Mouse (Mus musculus): Measurements from ENCODE around the gene Stx16. TPM values are rescaled to one million over a fixed set of nuclear protein-coding genes. Genes with fewer than 3 reads are reported as not detected.

Stx16 gene
- total and polyA plus RNA-seq, 3 experiments, result 14.8 to 22.3 TPM; not detected in 1

GRCm38 (mm10) chr2:174063527-174064211 lies 12.4 kb upstream of the Stx16 start:
- no peaks in the 10 kb centered on the region for H3K27me3 ChIP-seq (ENCODE audit: control insufficient read depth in 1 of 2, insufficient read depth in 2 of 2, low read length in 2 of 2)
- no peak for TF ChIP-seq SIN3A (IDR thresholded peaks at IDR 0.05; ENCODE audit: low read length)
- no peak for TF ChIP-seq CHD1 (IDR thresholded peaks at IDR 0.05; ENCODE audit: low read depth, low read length)
- TF ChIP-seq MEF2A (IDR thresholded peaks at IDR 0.05; ENCODE audit: extremely low read depth, insufficient replicate concordance, low read depth, low read length, poor library complexity, severe bottlenecking), result no peak
- no peak for TF ChIP-seq USF2 (IDR thresholded peaks at IDR 0.05; ENCODE audit: borderline replicate concordance in 1 of 2, insufficient read depth in 1 of 2, low read depth in 1 of 2, low read length in 2 of 2)
- H3K36me3 ChIP-seq (ENCODE audit: control insufficient read depth in 1 of 2, insufficient read depth in 2 of 2, low read length in 2 of 2), result no peaks in the 10 kb centered on the region
- no peak overlapping the region for H3K9ac ChIP-seq (ENCODE audit: control insufficient read depth, low read depth, low read length, poor library complexity, severe bottlenecking)
- DNase-seq (ENCODE audit: low read depth, low spot score), result no peak
- H3K4me3 ChIP-seq (ENCODE audit: control insufficient read depth in 1 of 2, insufficient read depth in 1 of 2, low read depth in 2 of 2, low read length in 2 of 2), result no peak overlapping the region
- no peaks in the 10 kb centered on the region for H3K4me1 ChIP-seq (ENCODE audit: control insufficient read depth in 1 of 2, insufficient read depth in 2 of 2, low read length in 2 of 2)
- H3K27ac ChIP-seq (ENCODE audit: control insufficient read depth, low read depth, low read length), result no peak overlapping the region
- H3K9me3 ChIP-seq (replicated peaks; ENCODE audit: insufficient read depth, low read length), result no peaks in the 10 kb centered on the region
- no peaks in the 10 kb centered on the region for H3K79me2 ChIP-seq (ENCODE audit: control insufficient read depth, insufficient read depth, low read length, poor library complexity)

DNA sequence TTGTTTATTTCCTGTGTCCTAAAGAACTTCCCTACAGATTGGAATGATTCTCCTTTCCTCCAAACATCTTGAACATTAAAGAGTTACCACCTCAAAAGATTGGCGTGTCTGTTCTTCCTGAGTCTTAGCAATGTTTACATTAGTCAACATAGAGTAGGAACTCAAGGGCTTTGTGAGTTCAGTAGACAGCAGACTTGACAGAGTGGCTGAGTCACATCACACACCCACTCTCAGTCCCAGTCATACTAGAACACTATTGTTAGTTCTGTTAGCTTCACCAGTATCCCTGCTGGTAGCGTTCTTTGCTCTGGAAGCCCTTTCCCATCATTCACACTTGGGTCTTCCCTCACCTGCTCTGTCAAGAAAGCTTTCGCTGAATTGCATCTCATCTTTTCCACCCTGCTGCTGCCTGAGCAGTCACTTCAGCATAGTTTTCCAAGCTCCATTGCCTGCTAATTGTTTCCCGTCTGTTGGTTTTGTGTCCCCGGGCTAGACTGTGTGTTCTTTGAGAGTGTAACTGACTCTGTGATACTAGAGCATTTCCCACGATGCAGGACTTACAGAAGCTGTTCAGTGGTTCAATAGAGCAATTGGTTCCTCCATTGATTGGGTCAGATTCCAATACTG lies 8.2 kb upstream of the Stx16 start:
- no peaks in the 10 kb centered on the region for H3K27me3 ChIP-seq (ENCODE audit: control insufficient read depth in 1 of 2, insufficient read depth in 2 of 2, low read length in 2 of 2)
- no peak overlapping the region for H3K9ac ChIP-seq (ENCODE audit: control insufficient read depth, low read depth, low read length, poor library complexity, severe bottlenecking)
- peaks cover 0 to 5% of the 10 kb centered on the region in 2 experiments; a peak in 2 of 4 replicates for H3K36me3 ChIP-seq (ENCODE audit: control insufficient read depth in 1 of 2, insufficient read depth in 2 of 2, low read length in 2 of 2)
- no peak overlapping the region for H3K4me3 ChIP-seq (ENCODE audit: control insufficient read depth in 1 of 2, insufficient read depth in 1 of 2, low read depth in 2 of 2, low read length in 2 of 2)
- no peak for DNase-seq (ENCODE audit: low read depth, low spot score)
- TF ChIP-seq MEF2A (IDR thresholded peaks at IDR 0.05; ENCODE audit: extremely low read depth, insufficient replicate concordance, low read depth, low read length, poor library complexity, severe bottlenecking) (no peak), KAT2A (conservative IDR thresholded peaks at IDR 0.05; ENCODE audit: low read depth, low read length) (no peak), RCOR1 (IDR thresholded peaks at IDR 0.05; ENCODE audit: low read depth, low read length) (no peak), ETS1 (IDR thresholded peaks at IDR 0.05; ENCODE audit: low read depth, low read length) (no peak)
- peaks cover 0 to 4% of the 10 kb centered on the region in 2 experiments; a peak in 2 of 4 replicates for H3K4me1 ChIP-seq (ENCODE audit: control insufficient read depth in 1 of 2, insufficient read depth in 2 of 2, low read length in 2 of 2)
- H3K27ac ChIP-seq (ENCODE audit: control insufficient read depth, low read depth, low read length), result no peak overlapping the region
- H3K9me3 ChIP-seq (replicated peaks; ENCODE audit: insufficient read depth, low read length), result no peaks in the 10 kb centered on the region
- no peaks in the 10 kb centered on the region for H3K79me2 ChIP-seq (ENCODE audit: control insufficient read depth, insufficient read depth, low read length, poor library complexity)

GRCm38 (mm10) chr2:174069532-174070049 lies 6.5 kb upstream of the Stx16 start:
- Histone ChIP-seq H3K9ac (ENCODE audit: control insufficient read depth, low read depth, low read length, poor library complexity, severe bottlenecking) (no peak overlapping the region), H3K4me3 (ENCODE audit: control insufficient read depth in 1 of 2, insufficient read depth in 1 of 2, low read depth in 2 of 2, low read length in 2 of 2) (no peak overlapping the region), H3K9me3 (replicated peaks; ENCODE audit: insufficient read depth, low read length) (no peaks in the 10 kb centered on the region), H3K27me3 (ENCODE audit: control insufficient read depth in 1 of 2, insufficient read depth in 2 of 2, low read length in 2 of 2) (no peaks in the 10 kb centered on the region), H3K36me3 (ENCODE audit: control insufficient read depth in 1 of 2, insufficient read depth in 2 of 2, low read length in 2 of 2) (peaks cover 0 to 5% of the 10 kb centered on the region in 2 experiments; a peak in 2 of 4 replicates), H3K27ac (ENCODE audit: control insufficient read depth, low read depth, low read length) (no peak overlapping the region), H3K4me1 (ENCODE audit: control insufficient read depth in 1 of 2, insufficient read depth in 2 of 2, low read length in 2 of 2) (peaks cover 0 to 4% of the 10 kb centered on the region in 2 experiments; a peak in 2 of 4 replicates), H3K79me2 (ENCODE audit: control insufficient read depth, insufficient read depth, low read length, poor library complexity) (no peaks in the 10 kb centered on the region)
- TF ChIP-seq RAD21 (IDR thresholded peaks at IDR 0.05; ENCODE audit: low read depth, low read length) (no peak), ELF1 (IDR thresholded peaks at IDR 0.05; ENCODE audit: low read depth, low read length) (no peak), ZMIZ1 (IDR thresholded peaks at IDR 0.05; ENCODE audit: low read depth, low read length) (no peak), GATA1 (IDR thresholded peaks at IDR 0.05; ENCODE audit: low read depth, low read length) (no peak), CHD1 (IDR thresholded peaks at IDR 0.05; ENCODE audit: low read depth, low read length) (no peak), POLR2AphosphoS5 (IDR thresholded peaks at IDR 0.05; ENCODE audit: borderline replicate concordance, low read depth, low read length) (no peak), MEF2A (IDR thresholded peaks at IDR 0.05; ENCODE audit: extremely low read depth, insufficient replicate concordance, low read depth, low read length, poor library complexity, severe bottlenecking) (no peak), MYC (IDR thresholded peaks at IDR 0.05; ENCODE audit: low read depth, low read length) (no peak), ZKSCAN1 (IDR thresholded peaks at IDR 0.05; ENCODE audit: low read depth, low read length) (no peak), MAZ (IDR thresholded peaks at IDR 0.05; ENCODE audit: low read depth, low read length) (no peak), MXI1 (IDR thresholded peaks at IDR 0.05; ENCODE audit: low read depth, low read length) (no peak), BHLHE40 (IDR thresholded peaks at IDR 0.05; ENCODE audit: borderline replicate concordance, low read depth, low read length) (no peak)
- peak; percentile 53 for DNase-seq (ENCODE audit: low read depth, low spot score)

All from MEL (cell line).